24 mouse cellular contexts compared by ENCODE assay signal in genomic region chr2:153848389-153848788, GRCm38 (mm10). TPM values are rescaled to one million over a fixed set of nuclear protein-coding genes. Genes with fewer than 3 reads are reported as not detected.
"Had no signal": no experiment of that assay in that cellular context is flagged by ENCODE, and none has a peak within 500 bp of the region (broad histone marks: within the 10 kb centered on the region; RNA-seq: fewer than 3 reads in every experiment).

No protein-coding gene starts in this region.

- H3K9me3 ChIP-seq: lung, embryonic 15.5 days; midbrain, embryonic 10.5 days; midbrain, embryonic 12.5 days; stomach, embryonic 15.5 days had no signal

- H3K4me1 ChIP-seq: lung, embryonic 15.5 days; midbrain, embryonic 15.5 days; neural tube, embryonic 12.5 days; stomach, embryonic 15.5 days had no signal

- H3K27me3 ChIP-seq: lung, embryonic 15.5 days; midbrain, embryonic 12.5 days; midbrain, embryonic 15.5 days; neural tube, embryonic 12.5 days; stomach, embryonic 15.5 days had no signal

- H3K36me3 ChIP-seq: lung, embryonic 15.5 days; midbrain, embryonic 10.5 days; midbrain, embryonic 12.5 days; midbrain, embryonic 15.5 days; neural tube, embryonic 12.5 days; stomach, embryonic 15.5 days had no signal

- H3K4me3 ChIP-seq: lung, embryonic 15.5 days; midbrain, embryonic 10.5 days; midbrain, embryonic 12.5 days; midbrain, embryonic 15.5 days; neural tube, embryonic 12.5 days; stomach, embryonic 15.5 days had no signal

- H3K9ac ChIP-seq: liver, postnatal 0 days; lung, embryonic 15.5 days; midbrain, embryonic 12.5 days; midbrain, embryonic 15.5 days; neural tube, embryonic 12.5 days; stomach, embryonic 15.5 days had no signal

- ATAC-seq: liver, postnatal 0 days; lung, postnatal 0 days; midbrain, embryonic 15.5 days had no signal

- DNase-seq: liver, postnatal 0 days; lung, adult 2 months; lung, postnatal 14 days; lung, postnatal 36 days; right cerebral cortex, postnatal 14 days; thymus, adult 2 months; thymus, postnatal 25 days; thymus, postnatal 4 days had no signal

- H3K27ac ChIP-seq: lung, embryonic 15.5 days; midbrain, embryonic 10.5 days; midbrain, embryonic 12.5 days; midbrain, embryonic 15.5 days; neural tube, embryonic 12.5 days; stomach, embryonic 15.5 days; stomach, postnatal 0 days had no signal

- H3K4me2 ChIP-seq: lung, embryonic 15.5 days; midbrain, embryonic 12.5 days; midbrain, embryonic 15.5 days; neural tube, embryonic 12.5 days; stomach, embryonic 15.5 days had no signal

RNA-seq across cellular contexts. Expression of gene Sun5, which starts 22.5 kb away (rescaled TPM):
- total RNA-seq: megakaryocyte, adult 5-6 weeks; megakaryocyte-erythroid progenitor cell, adult 5-6 weeks; midbrain, postnatal 0 days; monocyte, adult 5-6 weeks; neutrophil, adult 5-6 weeks had no signal
- polyA plus RNA-seq: liver, postnatal 0 days; lung, adult 2 months; lung, embryonic 15.5 days; lung, postnatal 0 days; midbrain, embryonic 10.5 days; midbrain, embryonic 12.5 days; midbrain, embryonic 15.5 days; midbrain, postnatal 0 days; neural tube, embryonic 12.5 days; neural tube, embryonic 14.5 days; spleen, adult 2 months; stomach, embryonic 15.5 days; stomach, postnatal 0 days; thymus, adult 2 months; urinary bladder, adult 2 months had no signal

RNA-seq across cellular contexts. Expression of gene Bpifb2, which starts 26.5 kb away (rescaled TPM):
- total RNA-seq: megakaryocyte, adult 5-6 weeks; megakaryocyte-erythroid progenitor cell, adult 5-6 weeks; monocyte, adult 5-6 weeks; neutrophil, adult 5-6 weeks had no signal
- polyA plus RNA-seq: liver, postnatal 0 days; lung, adult 2 months; lung, embryonic 15.5 days; lung, postnatal 0 days; midbrain, embryonic 10.5 days; midbrain, embryonic 12.5 days; midbrain, embryonic 15.5 days; neural tube, embryonic 12.5 days; neural tube, embryonic 14.5 days; stomach, embryonic 15.5 days; stomach, postnatal 0 days; urinary bladder, adult 2 months had no signal

RNA-seq across cellular contexts. Expression of gene Bpifb6, which starts 51.8 kb away (rescaled TPM):
- total RNA-seq: megakaryocyte, adult 5-6 weeks; megakaryocyte-erythroid progenitor cell, adult 5-6 weeks; monocyte, adult 5-6 weeks; neutrophil, adult 5-6 weeks had no signal
- polyA plus RNA-seq: liver, postnatal 0 days; lung, adult 2 months; lung, embryonic 15.5 days; lung, postnatal 0 days; midbrain, embryonic 10.5 days; midbrain, embryonic 12.5 days; midbrain, embryonic 15.5 days; midbrain, postnatal 0 days; neural tube, embryonic 12.5 days; neural tube, embryonic 14.5 days; spleen, adult 2 months; stomach, embryonic 15.5 days; stomach, postnatal 0 days had no signal
